Mouse (Mus musculus): ENCODE data around the gene Akna.

Akna gene

DNA sequence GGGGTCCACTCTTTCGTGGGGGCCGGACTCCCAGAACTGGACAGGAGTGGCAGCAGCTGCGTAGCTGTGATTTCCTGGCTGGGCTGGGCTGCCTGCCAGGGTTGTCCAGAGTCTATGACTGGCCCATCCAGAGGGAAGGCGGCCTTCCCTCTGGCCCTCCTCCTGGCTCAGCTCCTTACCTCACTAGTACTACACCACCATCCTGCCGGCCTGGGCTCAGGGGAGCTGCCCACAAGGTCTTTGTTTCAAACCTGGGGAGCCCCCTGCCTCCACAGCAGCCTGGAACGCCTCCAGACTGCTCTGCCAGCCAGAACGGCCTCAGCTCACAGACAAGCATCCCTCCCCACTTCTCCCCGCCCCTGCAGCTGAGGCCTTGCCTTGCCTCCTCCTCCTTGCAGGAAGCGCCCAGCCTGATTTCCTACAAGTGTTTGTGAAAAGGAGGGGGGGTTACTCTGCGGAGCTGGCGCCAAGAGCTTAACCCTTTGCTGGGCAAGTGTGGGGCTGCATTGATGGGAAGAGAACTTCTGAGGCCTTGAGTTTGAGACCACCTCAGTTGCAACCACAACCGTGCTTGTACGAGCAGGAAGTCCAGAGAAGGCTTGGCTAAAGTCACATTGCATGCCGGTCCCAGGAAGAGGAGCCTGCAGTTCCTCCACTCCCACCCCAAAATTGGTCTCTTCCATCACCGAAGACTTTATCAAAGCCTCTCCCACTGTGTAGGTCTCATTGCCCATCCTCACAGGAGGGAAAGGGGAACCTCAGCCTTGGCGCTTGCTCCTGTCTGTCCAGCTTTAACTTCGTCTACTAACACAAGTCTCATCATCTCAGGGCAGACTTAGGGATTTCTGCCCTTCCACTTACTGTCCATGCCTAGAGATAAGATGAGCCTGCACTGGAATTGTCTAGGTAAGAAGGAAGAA, at the start of gene Akna:
TSS of gene Akna (minus strand) at position 315 of the 920 bp plus-strand sequence.
- peak; percentile 81 for DNase-seq (ENCODE audit: low spot score)

DNA sequence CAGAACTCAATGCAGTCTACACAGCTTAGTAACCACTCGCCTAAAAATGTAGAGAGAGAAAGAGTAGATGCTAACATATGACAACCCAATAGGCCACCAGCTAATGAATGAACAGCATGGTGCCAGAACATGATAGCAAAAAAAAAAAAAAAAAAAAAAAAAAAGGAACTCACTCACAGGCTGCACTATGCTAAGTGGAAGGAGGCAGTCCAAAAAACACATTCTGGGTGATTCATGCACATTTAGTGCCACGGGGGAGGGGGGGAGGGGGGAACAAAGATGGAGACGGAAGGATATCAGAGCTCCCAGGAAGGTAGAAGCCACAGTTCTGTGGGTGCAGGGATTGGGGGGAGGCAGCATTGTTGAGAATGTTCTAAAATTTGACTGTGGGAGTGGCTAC, 49.4 kb upstream of the Akna start:
- no peak for DNase-seq (ENCODE audit: low spot score)

DNA sequence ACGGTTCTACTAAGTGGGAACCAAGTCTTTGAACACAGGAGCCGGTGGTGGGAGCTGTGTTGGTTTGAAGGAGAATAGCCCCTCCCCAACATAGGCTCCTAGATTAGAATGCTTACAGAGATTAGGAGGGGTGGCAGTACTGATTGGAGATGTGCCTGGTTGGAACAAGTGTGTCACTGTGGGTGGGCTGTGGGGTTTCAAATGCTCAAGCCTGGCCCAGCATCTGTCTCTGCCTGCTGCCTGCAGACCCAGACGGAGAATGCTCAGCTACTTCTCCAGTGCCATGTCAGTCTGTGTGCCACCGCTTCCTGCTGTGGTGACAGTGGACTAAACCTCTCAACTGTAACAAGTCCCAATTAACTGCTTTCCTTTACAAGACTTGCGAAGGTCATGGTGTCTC, 47.4 kb upstream of the Akna start:
- no peak for DNase-seq (ENCODE audit: low spot score)

DNA sequence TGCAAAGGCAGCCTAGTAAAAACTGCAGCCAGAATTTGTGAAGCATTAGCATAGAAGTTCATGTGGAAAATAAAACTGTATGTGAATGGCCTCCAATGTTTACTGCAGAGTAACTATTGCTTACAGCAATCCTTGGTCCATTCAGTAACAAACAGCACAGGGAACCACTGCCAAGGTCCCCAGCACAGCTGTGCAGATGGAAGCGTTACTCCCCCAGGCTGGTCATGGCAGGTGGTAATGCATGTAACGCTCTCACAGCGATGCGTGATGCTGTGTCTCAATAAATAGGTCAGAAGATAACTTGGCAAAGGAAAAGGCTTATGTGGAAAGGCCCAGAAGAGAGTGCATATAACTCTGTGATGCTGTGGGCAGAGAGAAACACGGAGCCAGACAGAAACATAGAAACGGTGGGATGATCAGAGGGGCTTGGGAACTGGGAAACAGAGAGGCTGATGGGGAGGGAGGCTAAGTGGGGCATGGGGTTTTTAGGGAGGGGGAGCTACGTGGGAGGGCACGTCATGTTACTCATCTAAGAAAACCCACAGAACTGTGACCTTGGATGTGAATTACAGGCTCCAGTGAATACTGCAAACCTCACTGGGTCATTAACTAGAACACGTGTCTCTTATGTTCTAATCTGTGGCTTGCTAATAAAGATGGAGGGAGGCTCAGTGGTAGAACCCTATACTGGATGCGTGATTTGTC, 41.4 kb upstream of the Akna start:
- DNase-seq (ENCODE audit: low spot score), result no peak

DNA sequence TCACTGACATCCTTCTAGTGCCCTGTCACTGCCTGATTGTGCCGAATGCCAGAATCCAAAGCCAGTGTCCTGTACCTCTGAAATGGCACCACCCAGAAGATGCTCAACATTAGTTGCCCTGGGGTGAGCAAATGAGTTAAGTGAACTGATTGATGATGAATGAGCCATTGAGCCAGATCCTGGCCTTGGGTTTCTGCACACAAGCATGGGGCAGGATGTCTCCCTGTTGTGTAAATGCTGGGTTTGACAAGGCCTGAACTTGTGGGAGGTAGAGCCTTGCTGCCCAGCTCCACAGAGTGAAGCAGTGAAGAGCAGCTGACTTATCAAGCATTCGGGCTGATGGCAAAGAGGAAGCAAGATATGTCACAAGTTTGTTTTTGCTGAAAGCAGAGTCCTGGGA, 39.9 kb upstream of the Akna start:
- no peak for DNase-seq (ENCODE audit: low spot score)

DNA sequence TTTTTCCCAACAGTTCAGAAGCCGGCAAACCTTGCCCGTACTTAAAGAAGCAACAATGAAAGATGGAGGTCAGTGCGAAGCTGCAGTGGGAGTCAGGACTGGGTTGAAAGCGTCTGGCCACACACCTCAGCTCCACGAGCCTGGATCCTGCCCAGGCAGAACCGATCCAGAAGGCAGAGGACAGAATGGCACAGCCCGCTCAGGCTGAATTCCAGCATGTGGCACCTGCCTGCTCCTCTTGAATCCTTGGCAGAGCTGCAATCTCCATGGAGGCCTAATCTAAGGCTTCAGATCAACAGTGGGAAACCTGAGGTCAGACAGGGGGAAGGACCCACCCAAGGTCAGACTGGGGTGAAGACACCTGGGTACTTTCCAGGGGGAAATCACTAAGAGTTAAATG, 38.5 kb upstream of the Akna start:
- DNase-seq (ENCODE audit: low spot score), result no peak

DNA sequence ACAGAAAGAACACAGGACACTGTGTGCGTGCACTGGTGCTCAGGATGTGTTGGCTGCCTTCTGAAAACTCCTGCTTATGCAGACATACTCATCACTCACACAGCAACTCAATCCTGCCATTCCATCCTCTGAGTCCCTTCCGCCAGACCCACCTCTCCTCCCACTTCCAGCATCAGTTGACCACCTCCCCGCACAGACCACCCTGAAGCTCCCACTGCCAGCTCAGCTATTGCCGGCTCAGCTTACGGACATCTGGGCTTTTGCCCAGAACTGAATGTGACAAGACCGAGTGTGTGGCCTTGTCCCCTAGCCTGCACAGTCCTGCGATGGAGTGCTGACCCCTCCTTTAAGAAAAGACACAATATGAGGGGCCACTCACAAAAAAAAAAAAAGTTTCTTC, 37.1 kb upstream of the Akna start:
- no peak for DNase-seq (ENCODE audit: low spot score)

DNA sequence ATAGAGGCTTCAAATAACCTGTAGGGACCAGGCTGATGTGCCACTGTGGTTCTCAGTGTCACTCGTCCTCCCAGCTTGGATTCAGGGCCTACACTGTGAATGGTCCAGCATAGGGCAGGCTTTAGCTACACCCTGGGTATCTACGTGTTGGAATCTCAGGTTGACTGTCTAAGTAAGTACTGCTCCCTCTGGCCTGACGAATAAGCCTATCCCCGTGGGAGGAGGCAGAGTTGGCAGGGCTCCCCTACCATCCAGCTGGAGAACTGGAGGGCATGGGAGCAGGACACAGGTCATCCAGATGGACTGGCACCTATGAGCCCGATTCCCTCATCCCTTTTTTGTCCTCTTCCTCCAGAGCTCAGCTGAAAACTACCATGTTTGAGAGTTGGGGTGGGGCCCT, 34.8 kb upstream of the Akna start:
- no peak for DNase-seq (ENCODE audit: low spot score)

DNA sequence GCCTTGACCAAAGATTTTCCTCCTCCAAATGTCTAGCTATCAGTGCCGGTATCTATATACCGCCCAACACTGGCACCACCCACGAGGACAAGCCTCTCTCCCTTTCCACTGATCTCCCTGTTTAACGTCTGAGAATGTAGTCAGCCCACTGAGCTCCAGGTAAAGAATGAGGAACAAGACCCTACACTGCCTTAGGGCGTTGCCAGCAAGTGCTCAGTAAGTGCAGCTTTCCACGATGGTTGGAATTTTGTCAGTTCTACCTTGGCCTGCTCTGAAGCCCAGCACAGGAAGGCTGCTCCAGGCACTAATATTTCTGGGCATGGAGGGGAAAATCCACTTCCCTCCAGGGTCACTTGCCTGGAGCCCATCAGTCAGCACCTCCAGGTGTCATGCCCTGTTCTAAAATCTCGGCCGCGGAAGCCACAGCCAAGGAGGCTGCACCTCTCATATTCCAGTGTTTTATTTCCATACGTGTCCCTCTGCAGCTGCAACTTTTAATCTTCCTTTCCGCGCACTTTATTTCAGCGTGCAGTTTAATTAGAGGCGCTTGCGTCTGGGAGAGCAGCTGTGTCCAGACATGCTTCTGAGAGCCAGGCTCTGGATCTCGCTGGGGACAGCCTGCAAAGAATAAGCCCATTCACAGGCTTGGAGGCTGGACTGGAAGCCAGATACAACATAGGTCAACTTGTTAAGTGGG, 34.1 kb upstream of the Akna start:
- no peak for DNase-seq (ENCODE audit: low spot score)

DNA sequence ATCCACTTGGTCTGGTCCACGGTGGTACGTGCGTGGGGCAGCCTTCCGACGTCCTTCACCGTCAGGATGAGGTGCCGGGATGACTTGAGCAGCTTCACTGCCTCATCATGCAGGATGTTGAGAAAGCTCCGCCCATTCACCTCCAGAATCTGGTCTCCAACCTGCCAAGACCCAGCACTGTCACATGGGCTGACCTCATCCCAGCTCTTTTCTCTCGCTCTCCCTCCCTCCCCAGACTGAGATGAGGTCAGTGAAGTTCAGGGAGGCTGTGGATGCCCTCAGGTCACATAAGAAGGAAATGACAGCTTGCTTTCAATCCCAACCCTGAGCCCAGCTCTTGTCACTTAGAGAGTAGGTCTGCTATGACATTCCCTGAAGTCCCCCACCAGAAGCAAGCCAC, 32.2 kb upstream of the Akna start:
- DNase-seq (ENCODE audit: low spot score), result no peak

DNA sequence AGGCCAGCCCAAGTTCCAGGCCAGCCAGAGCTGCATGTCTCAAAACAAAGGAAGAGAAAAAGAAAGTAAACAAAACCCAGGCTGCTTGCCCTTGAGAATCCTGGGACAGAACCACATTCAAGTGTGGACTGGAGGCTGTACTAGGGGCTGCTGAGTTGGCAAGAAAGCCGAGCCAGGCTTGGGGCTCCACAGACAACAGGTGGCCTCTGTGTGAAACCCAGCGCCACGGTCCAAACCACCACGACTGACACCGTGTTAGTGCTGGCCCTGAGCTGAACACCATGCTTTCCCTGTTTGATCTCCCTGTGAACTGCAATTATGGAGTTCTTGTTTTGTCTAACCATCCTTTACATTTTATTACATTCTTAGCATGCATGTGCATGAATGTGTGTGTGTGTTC, 27.9 kb upstream of the Akna start:
- no peak for DNase-seq (ENCODE audit: low spot score)

DNA sequence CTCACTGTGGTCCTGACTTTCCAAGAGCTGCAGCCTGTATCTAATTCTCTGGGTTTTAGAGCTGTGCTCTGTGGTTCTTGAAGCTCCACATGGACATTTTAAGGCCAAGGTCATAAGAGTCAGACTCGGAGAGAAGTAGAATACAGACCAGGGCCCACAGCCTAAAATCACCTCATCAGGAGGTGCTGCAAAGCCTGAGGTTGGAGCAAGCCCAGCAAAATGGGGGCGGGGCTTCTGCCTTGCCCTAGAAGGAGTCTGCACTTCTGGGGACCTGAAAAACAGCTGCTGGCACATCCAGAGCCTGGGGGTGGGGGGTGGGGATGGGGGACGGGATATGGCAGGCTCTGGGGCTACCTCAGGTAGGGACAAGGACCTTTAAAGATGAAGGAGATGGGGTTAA, 27.2 kb upstream of the Akna start:
- no peak for DNase-seq (ENCODE audit: low spot score)

DNA sequence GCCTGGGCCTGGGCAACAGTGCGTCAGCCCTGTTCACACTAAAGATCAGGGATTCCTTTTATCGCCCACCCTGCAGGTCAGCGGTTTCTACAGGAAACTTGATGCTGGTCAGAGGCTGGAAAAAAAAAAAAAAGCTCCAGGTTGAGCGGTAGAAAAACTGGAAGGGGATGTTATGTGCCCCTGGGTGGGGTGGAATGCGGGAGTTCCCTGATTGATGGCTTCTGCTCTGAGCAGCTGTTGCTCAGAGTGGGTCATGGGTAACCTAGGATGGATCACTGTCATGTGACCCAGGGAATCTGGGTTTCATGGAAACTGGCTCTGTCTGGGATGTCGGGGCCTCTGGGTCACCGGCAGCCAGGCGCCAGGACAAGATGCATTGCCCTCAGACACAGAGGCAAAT, 23.2 kb upstream of the Akna start:
- DNase-seq (ENCODE audit: low spot score), result no peak

DNA sequence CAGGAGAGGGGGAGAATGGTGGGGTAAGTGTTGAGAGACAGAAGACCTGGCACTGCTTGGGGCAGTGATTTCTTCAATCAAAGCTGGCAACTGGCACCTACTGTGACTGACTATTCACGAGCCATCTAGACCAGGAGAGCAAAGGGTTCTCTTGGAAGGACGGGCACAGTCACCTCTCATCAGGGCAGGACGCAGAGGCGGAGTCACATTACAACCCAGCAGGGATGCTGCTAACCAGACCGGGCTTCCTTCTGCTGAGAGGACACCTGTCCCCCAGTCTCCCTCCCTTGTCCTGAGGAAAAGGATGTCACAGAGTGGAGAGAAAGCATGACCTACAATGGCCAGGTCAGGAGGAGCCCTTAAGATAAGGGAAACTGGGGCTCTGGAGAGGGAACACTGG, 20.7 kb upstream of the Akna start:
- no peak for DNase-seq (ENCODE audit: low spot score)

DNA sequence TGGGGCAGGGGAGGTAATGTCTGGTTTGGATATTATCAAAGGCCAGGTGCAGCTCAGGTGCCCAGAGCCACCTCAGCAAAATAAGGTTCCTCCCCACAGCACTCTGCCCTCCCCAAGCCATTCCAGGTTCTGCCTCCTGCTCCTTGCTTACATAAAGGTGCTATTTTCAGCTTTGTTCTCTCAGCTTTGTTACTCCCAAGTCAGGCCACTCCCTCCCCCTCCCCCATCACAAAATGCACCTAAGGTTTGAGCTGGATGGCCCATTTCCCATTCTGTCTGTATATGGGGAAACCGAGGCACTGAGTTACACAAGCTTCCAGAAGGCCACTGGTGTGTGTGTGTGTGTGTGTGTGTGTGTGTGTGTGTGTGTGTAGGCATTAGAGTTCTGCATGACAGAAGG, 20.1 kb upstream of the Akna start:
- no peak for DNase-seq (ENCODE audit: low spot score)

DNA sequence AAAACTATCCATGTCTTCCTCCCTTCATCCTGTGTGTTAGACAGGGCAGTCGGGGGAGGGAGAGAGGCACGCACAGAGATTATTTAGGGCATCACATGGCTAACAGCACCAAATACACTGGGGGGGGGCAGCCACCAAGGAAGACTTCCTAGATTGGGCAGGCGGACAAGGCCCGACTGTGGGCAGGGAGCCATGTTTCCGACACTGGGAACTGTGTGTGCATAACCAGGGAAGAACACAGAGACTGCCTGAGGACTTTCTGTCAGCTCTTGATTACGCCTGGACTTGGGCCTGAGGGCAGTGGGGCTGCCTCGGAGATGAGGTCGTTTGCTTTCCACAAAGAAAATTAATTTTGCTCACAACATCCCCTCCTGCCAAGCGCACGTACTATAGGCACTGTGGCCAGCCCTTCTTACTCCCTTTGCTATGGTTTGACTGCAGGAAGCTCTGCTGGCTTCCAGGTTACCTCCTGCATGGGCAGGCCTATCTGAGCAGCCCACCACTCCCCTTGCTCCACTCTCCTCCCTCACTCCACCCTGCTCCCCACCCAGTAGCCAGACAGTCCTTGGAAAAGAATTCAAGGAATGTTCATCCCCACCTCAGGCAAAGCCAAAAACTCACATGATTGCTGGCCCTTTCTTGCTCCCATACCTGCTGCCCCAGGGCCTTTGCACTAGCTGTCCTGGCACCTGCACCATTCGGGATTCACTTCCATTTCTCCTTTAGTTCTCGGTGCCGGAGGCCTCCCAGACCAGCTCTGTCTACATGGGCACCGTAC, 17.2 kb upstream of the Akna start:
- no peak for DNase-seq (ENCODE audit: low spot score)

DNA sequence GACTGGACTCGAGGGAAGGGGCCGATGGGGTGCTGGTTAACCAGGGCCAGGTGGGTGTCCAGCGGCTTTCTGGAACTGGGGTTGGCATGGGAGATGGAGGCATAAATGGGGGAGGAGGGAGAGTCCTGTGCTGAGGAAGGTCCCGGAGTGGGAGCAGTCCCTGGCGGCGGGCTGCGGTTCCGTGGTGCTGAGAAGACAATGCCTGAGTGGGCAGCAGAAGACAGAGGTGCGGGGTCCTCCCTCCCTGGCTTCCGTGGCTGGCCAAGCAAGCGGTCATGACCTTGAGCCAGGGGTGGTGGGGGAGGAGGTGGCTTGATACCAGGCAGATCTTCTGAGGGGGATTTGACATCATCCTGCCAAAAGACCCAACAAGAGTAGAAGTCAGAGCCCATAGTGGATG, 15.1 kb upstream of the Akna start:
- DNase-seq (ENCODE audit: low spot score), result no peak

DNA sequence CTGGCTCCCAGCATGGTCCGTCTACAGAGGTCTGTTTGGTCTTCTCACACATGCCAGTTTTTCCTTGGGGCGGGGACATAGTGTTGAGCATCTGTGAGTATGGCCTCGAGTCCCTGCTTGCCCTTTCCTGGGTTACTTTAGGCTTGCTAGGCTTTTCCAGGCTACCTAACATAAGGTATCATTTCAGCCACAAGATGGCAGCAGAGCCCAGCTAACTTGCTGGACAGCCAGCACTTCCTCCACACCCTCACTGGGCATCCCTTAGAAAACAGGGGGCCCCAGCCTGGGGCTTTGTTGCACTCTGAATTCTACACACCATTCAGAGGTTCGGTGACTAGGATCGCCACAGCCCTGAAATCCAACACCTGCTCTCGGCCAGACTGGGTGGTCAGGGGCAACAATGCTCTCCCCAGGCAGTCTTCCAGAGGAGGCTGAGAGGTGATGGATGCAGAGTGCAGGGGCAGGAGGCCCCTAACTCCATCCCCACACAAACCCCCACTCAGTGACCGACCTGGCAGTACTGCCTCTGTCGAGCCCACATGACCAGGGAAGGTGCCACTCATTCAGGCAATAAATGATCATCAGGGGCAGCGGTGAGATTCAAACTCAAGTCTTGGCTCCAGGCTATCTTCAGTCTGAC, 14.3 kb upstream of the Akna start:
- DNase-seq (ENCODE audit: low spot score), result no peak

DNA sequence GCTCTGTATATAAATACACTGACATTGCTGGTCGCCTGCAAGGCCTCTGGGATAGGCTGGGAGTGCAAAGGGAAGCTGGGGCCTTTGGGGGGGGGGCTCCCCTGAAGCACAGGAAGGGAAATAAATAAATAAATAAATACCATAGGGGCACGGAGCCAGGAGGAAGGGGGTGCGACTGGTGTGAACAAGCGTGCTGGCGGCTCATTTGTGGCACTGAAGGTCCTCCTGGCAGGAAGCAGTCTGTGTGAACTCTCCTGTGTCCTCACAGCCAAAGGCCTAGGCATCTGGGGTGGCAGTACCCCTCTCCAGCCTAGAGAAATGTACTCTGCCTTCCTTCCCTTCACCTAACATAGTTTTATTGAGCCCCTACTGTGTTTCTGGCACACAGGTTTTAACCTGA, 11.8 kb upstream of the Akna start:
- DNase-seq (ENCODE audit: low spot score), result no peak

DNA sequence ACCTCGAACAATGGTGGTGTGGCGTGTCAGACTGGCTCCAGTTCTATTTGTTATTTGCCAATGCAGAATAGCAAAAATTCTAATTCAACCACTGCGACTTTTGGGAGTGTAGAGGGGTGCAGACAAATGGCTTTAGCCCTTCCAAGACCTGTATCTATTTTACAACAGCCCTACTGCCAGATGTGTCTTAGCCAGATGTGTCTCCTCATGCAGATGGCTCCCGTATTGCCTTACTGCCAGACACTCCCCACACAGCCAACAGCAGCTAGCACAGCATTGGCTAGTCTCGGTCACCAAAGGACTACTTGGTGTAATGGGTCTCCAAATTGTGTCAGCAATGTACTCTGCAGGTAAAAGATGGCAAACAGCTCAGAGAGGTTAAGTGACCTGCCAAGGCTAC, 8.1 kb upstream of the Akna start:
- DNase-seq (ENCODE audit: low spot score), result no peak

DNA sequence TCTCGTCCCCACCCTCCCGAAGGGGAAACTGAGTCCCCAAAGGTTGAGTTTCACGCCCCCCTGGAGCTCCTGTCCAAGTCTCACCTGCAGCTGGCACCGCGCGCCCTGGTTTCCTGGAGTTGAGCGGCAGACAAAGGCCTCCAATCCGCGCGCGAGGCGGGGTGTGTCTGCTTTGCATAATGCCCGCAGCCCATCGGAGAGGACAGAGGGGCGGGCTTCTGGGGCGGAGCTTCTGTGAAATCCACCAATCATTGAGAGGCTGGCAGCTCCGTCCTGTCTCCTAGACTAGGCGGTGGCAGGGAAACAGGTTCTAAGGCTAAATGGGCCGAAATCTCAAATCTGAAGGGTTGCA, 7.4 kb upstream of the Akna start:
- DNase-seq (ENCODE audit: low spot score), result peak; percentile 86

All from ovary, adult 18-20 months (tissue).